Mouse (Mus musculus) cerebellum, adult 9-11 months (tissue): Measurements from ENCODE around the gene Cyb561d1.
A peak's percentile ranks its signal among the peaks of the same experiment; 100 is the strongest.

Source experiments
- DNase-seq: peaks from one replicate; pipeline ENCODE4 v3.0.0; 2022

The Cyb561d1 gene

DNA sequence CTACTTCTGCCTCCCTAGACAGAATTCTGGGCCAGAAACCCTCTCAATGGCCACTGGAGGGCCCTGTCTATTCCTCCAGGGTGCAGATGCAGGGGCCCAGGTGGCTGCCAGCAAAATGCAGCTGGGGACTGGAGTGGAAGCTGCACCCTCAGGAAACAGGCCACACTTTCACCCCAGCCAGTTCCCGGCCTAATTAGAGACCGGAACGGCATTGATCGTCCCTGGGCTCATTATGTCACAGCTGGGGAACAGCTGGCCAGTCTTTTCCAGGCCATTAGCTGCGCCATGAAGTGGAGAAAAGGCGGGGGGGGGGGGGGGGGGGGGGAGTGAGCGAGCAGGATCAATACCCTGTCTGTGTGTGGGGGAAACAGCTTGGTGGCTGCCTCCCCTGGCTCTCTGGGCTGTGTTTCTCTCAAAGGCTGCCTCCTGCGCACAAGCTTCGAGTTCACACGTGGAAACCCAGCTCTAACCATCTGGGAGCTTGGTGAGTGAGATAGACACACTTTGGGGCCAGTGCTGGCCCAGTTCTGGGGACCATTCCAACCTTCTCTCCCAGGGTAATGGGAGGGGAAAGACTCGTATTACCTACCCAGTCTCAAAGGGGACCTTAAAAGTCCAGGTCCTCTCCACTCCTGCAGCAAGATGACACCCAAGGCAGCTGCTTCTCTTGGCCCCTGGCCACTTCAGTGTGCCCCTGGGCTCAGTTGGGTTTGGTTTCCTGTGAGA lies 34.4 kb downstream of the Cyb561d1 start:
- no peak for DNase-seq

GRCm38 (mm10) chr3:108165532-108166315 lies 35.3 kb downstream of the Cyb561d1 start:
- DNase-seq, result no peak

DNA sequence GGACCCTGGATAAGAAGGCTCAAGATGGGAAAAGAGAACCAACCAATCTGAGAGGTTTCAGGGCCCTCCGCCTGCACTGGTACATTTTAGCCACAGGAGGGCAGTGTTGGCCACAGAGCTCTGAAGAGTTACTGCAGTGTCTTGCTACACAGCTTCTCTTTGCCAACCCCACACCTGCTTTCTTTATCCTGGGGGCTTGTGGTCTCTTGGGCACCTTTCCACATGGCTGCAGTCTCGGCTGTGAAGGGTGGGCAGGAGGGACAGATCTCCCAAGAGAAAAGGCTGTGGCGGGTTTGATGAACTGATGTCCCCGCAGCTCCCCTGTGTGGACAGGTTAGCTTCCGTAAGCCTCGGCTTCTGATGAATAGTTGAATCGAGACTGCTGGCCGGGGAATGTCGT lies 36.2 kb downstream of the Cyb561d1 start:
- peak; percentile 83 for DNase-seq

DNA sequence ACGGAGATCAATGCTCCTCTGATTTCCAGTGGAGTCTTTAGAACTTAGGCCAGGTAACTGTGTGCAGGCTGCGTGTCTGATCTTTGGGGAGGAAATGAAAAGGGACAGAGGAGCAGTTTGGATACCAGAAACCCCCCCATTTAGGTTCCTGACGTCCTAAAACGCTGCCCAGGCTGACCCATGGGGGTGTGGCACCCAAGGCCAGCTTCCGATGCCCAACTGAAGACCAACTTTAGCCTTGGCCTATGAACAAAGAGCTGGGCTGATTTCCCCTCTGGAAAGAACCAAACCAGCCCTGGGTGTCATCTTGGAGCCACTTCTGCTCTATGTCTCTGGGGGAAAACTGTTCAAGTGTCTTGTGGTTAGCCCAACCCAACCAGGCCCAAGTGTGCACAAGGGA lies 36.9 kb downstream of the Cyb561d1 start:
- DNase-seq, result no peak

GRCm38 (mm10) chr3:108158383-108159037 lies 42.5 kb downstream of the Cyb561d1 start:
- no peak for DNase-seq

DNA sequence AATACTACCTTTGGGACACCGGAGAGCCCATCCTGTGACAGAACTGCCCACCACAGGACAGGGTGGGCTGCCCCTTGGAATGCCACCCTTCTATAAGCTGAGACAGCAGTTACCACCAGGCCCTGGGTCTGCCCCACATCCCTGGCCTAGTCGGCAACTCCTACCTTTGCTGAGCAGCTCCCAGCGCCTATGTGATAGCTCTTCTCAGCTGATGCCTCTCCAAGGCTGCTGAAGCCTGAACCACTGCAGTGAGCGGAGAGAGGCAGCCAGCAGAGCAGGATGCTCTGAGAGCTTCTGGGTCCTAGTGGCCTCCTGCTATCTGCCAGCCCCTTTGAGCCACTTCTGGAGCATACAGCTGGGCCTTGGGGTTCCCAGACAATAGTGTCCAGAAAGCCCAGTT lies 46.4 kb downstream of the Cyb561d1 start, which contains the start of gene Gpr61:
Gene Gpr61, minus strand, starts transcription at position 227 of the 400 bp plus-strand sequence.
- DNase-seq, result peak; percentile 45

DNA sequence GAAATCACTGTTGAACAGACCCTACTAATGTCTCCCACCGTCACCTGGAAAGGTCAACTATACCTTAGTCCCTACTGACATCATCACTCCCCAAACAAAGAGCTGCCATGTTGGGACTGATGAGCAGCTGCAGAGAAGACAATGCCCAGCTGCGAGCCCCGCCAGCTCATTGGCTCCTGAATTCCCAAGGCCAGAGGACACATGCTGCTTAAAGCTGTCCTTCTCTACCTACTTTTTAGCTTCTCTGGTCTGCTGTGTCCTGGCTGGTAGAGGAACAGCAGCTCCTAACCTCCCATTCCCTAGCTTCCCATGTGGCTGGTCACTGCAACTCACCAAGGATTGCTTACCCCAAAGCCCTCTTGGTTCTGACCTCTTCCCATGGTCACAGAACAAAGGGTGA lies 48.7 kb downstream of the Cyb561d1 start:
- no peak for DNase-seq

DNA sequence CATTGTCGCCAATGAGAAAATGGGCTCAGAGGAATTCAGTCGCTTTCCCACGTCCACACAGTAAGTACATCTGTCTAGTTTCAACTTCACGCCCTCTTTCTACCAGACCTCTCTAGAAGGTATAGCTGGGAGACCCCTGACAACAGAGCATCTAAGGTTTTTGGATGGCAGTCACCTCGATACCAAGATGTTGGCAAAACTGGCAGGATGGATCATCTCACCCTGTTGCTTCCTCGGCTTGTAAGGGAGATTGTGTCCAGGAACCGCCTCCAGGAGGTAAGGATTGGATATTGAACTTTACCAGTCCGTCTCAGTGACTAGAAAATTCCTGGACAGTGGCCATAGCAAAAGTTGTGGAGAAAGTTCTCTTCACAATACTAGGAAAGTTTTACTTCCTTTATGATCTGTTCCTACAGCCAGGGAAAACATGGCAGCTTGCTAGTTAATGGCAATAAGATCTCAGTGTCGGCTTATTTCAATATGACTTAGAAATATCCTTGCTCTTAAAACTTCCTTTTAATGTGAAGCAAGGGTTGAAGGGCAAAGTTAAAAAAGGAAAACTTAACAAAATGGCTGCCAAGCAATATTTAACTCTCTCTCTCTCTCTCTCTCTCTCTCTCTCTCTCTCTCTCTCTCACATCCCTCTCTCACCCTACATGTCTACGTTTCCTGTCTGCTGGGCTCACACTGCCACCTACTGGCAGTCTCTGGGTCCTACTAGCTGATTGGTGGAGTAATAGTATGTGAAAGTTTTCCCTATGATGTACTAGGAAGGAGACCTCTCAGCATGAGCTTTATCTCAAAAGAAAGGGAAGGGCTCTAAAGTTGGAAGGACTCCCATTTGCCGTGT lies 53.4 kb downstream of the Cyb561d1 start:
- DNase-seq, result peak; percentile 84

GRCm38 (mm10) chr3:108146671-108147070 lies 54.3 kb downstream of the Cyb561d1 start:
- DNase-seq, result no peak
